Mouse (Mus musculus) gastrocnemius, adult 2 months (tissue): Measurements from ENCODE around the gene Cog7. TPM values are rescaled to one million over a fixed set of nuclear protein-coding genes. Genes with fewer than 3 reads are reported as not detected.
A peak's percentile ranks its signal among the peaks of the same experiment; 100 is the strongest.

Experiments used
- DNase-seq: peaks from one replicate; pipeline ENCODE4 v3.0.0; 2022
- H3K27ac ChIP-seq: fragments of 200-600 bp; 2 replicates; pipeline ENCODE4 v1.8.1; 2022; ENCODE audit warnings: mild to moderate bottlenecking
- H3K4me3 ChIP-seq: fragments of 200-600 bp; 2 replicates; pipeline ENCODE4 v1.8.1; 2022; ENCODE audit warnings: mild to moderate bottlenecking, moderate library complexity
- CTCF ChIP-seq: fragments of 200-600 bp; IDR thresholded peaks from 2 replicates; pipeline ENCODE4 v1.8.1; 2022; ENCODE audit warnings: antibody characterized with exemption, mild to moderate bottlenecking, moderate library complexity
- intact Hi-C: fragments of 180-260 bp; cut with DNase I; formaldehyde crosslinking; loops from one replicate; pipeline ENCODE4 v1.15.1; 2025
- total RNA-seq, 2 experiments: library from RNA; stranded (reverse); gene quantifications; 2 replicates each; pipeline ENCODE4 v1.2.3; 2021

Gene Cog7
- total RNA-seq, 2 experiments from 2014 or later: 10.5 to 13.9 TPM

DNA sequence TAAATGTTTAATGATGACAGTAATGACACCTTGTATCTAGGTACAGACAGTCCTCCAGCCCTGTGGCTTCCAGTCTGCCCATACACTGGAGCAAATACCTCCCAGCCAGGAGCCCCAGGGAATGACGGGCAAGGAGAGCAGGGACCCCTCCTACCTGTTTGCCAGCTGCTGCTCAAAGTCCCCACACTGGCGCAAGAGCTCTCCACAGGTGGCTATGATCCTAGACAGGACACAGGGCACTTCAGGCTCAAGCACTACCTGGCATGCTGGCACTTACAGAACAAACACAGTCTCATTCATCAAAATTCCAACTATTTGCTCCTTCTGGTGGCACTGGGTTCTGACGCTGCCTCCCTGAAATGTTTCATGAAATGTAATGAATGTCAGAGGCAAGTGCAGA is 40.5 kb downstream of the Cog7 start:
- Histone ChIP-seq H3K4me3 (no peak overlapping the region), H3K27ac (no peak overlapping the region)
- no peak for TF ChIP-seq CTCF
- intact Hi-C loops: no loop called here
- DNase-seq: no peak

DNA sequence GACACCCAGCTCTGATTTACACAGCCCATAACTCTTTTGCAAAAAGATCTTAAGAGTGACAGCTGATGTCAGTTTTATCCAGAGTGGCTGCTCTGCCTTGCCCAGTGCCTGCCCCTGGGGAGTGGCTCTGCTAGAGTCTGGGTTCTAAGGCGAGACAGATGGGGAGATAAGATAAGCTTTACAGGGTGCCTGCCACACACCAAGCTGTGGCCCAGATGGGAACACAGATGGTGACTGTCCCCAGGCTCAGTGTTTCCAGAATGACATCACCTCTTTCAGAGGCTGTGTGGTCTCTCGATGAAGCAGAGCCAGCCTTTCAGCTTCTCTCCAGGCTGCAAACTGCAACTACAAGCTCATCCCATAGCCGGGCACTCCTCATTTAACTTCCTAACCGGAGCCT is 41.8 kb downstream of the Cog7 start:
- no peak overlapping the region for H3K27ac ChIP-seq
- no peak for DNase-seq
- no peak for TF ChIP-seq CTCF
- H3K4me3 ChIP-seq: no peak overlapping the region
- intact Hi-C loops: no loop called here

DNA sequence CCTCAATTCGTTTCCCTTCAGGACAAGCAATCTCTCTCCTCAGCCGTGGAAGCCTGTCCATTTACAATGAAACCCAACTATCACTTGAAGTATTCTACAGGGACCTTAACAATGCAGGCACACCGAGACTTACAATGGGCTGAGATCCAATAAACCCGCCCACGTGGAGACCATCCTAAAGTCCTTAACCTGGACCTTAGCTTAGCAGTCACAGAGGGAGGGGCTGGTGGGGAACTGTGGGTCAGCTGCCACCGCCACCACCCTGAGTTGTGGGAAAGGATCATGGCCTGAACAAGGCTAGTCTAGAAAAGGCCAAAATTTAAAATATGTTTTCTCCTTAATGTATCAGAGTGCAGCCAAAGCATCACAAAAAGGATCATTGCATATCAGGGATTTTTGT is 42.3 kb downstream of the Cog7 start:
- intact Hi-C loops: no loop called here
- no peak for TF ChIP-seq CTCF
- H3K27ac ChIP-seq: no peak overlapping the region
- no peak overlapping the region for H3K4me3 ChIP-seq
- DNase-seq: no peak

DNA sequence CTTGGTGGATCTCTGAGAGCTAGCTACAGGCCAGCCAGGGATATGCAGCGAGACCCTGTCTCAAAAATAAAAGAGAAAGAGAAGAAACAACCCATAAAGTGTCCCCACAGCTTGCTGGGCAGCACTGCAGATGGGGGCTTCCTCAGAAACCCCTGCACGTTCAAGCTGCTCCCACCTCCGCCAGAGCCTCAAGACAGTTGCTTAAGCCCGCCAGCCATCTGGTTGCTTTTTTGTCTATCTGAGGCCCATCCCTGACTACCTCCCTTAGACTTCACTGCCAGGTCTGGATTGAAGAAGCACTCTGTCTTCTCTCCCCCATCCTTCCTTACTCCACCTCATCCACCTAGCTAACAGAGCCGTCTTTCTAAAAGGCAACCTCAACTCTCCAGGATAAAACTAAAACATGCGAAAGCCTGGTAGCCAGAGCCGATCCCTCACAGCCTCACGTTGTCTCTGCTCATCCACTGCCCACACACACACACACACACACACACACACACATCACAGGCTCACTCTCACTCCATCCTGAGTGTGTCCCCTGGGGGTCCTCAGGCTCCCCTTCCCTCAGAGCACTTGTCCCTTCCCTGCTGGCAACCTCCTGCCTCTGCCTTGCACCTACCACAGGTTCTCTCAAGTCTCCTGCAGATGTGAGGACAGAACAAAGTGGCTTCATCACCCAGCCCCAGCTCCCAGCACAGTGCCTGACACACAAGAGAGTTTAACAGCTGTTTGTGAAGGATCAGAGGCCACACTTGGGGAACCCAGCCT is 43.2 kb downstream of the Cog7 start:
- intact Hi-C loops: no loop called here
- no peak for TF ChIP-seq CTCF
- Histone ChIP-seq H3K4me3 (no peak overlapping the region), H3K27ac (no peak overlapping the region)
- no peak for DNase-seq

DNA sequence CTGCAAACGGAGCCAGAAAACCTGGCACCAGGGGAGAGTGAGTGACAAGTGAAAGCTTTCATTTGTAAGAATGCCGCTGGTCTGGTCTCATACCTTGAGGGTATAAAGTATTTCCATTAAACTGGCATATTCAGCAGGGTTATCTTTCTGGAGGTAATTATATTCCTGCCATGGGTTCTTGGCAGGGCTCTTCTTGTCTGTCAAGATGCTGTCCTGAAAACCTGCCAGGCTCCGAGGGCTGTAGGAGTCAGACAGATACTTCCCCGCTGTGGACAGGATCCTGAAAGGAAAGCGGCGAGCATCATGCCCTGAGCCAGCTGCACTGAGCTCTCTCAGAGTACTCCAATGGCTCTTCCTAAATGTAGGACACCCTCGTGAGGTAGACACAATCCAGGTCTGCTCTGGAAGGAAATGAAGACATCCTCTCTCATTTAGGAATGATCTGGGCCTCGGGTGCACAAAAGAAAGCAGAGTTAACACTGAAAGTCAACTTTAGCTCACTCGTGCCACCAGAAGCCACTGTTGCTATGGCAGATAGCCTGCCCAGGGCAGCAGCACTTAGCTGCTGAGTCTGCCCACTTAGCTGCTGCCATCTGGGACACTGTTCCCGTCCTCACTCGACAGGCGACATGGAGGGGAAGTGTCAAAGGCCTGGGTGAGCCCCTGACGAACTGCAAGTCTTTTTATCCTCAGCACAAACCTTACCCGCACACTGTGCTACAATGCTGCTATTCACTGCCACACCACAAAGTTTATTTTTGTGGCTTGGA is 44.5 kb downstream of the Cog7 start:
- H3K4me3 ChIP-seq: no peak overlapping the region
- H3K27ac ChIP-seq: peak overlapping the region; percentile 44
- TF ChIP-seq CTCF: no peak
- no peak for DNase-seq
- intact Hi-C loops: no loop called here

DNA sequence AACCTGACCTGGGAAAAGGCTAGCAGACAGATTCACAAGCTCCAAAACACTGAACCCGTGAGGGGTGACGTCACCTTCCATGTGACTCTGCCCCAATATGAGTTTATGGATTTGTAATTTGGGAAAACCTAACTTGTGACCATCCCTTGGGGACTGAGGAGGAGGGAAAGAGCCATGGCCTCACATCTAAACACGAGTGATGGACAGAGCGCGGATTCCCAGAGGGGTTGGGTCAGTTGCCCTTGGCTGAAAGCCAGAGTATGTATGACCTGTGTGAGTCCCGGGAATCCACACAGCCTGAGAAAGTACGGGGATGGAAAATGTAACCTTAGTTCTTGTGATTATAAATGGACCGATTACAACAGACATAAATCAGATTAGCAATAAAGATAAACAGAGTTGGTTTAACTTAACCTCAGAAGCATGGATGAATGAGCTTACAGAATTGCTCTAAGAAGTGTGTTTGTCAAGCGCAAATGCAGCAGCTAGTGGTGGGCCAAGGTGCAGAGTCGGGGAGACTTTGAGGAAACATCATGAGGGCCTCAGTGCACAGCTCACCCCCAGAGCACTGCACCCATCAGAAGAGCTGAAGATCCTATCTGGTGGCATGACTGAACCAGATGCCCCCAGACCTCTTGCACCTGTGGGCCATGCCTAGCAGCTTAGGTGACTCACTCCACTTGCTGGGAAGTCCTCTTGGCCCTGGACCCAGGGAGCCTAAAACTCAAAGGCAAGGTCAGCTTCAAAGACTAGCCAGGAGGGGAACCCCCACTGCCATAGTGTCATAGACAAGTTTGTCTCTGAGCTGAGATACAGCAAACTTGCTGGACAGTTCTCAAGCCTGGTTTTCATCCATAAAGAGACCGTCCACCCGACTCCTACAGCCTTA is 45.4 kb downstream of the Cog7 start:
- Histone ChIP-seq H3K4me3 (no peak overlapping the region; the same call in 1 of the 2 replicates), H3K27ac (peak overlapping the region; percentile 77)
- peak; percentile 41 for DNase-seq
- no peak for TF ChIP-seq CTCF
- intact Hi-C loops: no loop called here

DNA sequence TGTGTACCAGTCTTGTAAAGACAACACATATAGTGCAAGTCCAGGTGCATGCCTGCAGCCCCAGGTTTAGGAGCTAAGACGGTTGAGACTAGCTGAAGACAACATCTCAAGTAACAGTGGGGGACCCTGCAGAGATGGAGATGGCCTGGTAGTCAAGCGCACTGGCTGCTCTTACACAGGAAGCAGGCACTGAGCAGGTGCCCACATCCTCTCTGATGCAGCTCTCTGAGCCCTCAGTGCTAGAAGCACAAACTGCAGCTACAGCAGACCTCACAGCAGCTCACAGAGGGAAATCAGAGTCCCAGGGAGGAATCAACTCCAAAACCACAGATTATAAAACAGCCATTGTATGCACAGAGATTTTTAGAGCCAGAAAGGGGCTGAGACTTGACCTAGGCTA is 47.2 kb downstream of the Cog7 start:
- no peak for TF ChIP-seq CTCF
- Histone ChIP-seq H3K27ac (peak overlapping the region; percentile 77), H3K4me3 (peak overlapping the region; percentile 31)
- no peak for DNase-seq
- intact Hi-C loops: no loop called here

DNA sequence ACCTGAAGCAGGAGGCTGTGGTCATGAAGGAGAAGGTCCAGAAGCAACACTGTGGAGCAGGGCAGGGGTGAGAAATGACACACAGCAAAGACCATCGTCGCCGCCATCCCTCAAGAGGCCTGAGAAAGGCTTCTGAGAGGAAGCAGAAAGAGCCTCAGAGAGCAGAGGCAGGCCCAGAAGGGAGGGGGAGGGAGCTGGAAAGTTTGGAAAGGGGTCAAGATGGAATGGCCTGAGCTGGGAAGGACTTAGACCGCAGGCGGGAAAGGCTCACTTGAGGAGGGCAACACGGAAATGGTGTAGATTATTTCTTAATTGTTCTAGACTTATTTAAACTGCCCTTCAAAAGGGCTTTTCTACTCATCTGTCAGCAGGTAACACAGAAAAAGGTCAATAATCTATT is 47.8 kb downstream of the Cog7 start:
- DNase-seq: no peak
- TF ChIP-seq CTCF: no peak
- no peak overlapping the region; the same call in 1 of the 2 replicates for H3K4me3 ChIP-seq
- intact Hi-C loops: no loop called here
- peak overlapping the region; percentile 77 for H3K27ac ChIP-seq

DNA sequence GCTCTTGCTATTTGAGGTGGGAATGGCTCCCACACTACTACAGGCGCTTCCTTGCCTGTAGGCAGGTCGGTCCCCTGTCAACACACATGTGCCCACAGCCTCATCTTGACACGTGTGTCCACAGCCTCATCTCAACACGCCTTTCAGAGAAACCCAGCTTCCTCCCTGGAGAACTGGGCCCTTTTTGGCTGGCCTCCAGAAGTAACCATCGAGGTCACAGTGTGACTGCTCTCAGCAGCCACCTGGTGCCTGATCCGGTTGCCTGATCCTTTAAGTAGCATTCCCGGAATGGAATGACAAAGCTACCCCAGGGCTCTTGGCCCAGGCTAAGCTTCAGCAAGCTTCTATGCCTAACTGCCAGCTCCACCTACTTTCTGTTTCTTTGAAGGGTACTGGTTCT is 50.3 kb downstream of the Cog7 start:
- Histone ChIP-seq H3K4me3 (no peak overlapping the region), H3K27ac (no peak overlapping the region)
- intact Hi-C loops: no loop called here
- no peak for TF ChIP-seq CTCF
- no peak for DNase-seq

DNA sequence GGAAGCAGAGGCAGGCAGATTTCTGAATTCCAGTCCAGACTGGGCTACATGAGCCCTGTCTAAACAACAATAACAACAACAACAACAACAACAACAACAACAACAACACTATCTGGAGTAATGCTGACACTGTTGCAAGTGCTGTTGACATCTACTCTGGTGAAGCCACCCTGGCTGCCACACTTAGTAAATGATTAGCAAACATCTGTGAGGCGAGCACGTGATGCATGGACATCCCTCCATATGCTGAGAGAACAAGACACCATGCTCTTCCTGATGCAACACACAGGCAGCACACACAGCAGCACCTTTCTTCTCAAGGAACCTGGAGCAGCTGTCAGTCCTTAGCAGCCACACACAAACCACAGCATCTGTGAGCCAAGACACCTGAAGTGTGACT is 53.6 kb downstream of the Cog7 start:
- H3K27ac ChIP-seq: no peak overlapping the region
- intact Hi-C loops: no loop called here
- no peak for DNase-seq
- H3K4me3 ChIP-seq: no peak overlapping the region
- no peak for TF ChIP-seq CTCF

DNA sequence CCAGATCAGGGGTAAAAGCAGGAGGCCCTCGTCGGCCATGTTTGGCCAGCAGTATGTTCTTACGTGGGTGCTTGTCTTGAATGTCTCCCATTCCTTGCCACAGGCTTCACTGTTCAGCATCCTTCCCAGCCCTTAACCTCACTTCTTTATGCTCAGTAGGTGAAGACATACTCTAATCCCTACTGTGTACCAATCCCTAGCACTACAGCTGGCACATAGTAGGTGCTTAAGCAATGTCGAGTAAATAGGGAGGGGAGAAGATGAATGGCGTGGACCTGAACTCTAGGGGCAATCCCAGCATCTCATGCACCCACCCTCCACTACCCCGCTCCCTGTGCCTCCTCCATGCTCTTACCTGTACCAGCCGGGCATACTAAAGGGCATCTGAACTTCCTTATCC is 57.1 kb downstream of the Cog7 start:
- Histone ChIP-seq H3K4me3 (no peak overlapping the region), H3K27ac (no peak overlapping the region)
- no peak for TF ChIP-seq CTCF
- intact Hi-C loops: no loop called here
- no peak for DNase-seq

DNA sequence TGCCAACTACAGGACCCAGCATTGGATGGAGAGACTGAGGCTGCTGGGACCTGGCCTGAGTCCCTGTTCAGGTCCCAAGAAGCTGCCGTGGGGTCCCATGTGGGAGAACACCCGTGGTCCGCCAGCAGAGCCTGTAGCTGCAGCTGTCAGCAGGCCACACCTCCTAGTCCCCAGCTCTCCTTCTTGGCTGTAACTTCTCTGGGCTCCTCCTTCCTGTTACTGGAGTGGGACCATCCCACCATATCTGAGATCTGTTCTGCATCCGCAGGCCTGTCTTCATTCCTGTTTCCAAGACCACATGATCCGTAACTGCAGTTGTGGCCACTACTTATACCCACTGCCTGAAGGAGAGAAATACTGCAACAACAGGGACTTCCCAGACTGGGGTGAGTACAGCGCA is 67.6 kb downstream of the Cog7 start:
- no peak for TF ChIP-seq CTCF
- no peak overlapping the region for H3K4me3 ChIP-seq
- H3K27ac ChIP-seq: no peak overlapping the region
- DNase-seq: no peak
- intact Hi-C loops: no loop called here

DNA sequence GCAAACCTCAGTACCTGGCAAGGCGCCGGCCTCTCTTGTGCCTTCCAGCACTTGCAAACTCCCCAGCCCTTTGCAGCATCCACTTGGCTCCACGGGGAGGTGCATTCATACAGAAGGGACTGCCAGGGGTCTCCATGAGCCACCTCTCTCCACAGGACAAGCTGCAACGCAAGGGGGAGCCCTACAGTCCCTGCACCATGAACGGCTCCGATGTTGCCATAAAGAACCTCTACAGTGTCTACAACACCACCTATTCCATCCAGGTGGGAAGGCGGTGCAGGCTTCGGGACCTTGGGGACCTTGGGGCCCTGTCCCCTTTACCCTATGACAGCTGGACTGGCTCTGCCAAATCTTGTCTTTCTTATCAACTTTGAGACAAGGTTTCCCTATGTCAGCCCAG is 69.3 kb downstream of the Cog7 start:
- H3K27ac ChIP-seq: no peak overlapping the region
- no peak overlapping the region for H3K4me3 ChIP-seq
- no peak for DNase-seq
- no peak for TF ChIP-seq CTCF
- intact Hi-C loops: no loop called here
